Mouse (Mus musculus): ENCODE measurements around the gene Cacfd1.

DNA sequence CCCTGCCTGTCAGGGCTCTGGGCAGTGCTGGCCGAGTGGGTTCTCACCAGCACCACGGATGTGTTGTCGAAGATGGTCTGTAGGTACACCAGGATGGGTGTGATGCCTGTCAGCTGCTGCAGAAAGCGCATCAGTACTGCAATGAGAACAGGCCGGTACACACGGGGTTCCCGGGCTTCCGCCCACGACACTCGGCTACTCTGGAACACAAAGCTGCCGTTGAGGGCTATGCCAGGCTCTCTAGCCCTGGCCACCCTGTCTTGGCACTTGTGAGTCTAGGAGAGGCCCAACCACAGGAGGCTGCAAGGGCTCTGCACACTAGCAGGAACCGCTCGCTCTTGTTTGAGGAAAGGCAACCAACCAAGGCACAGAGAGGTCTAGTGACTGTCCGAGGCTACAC, 14.4 kb downstream of the Cacfd1 start:
- TF ChIP-seq POLR2A (IDR thresholded peaks at IDR 0.05; ENCODE audit: borderline replicate concordance, insufficient read depth, low read length): no peak
- no peak for TF ChIP-seq CTCF (IDR thresholded peaks at IDR 0.05; ENCODE audit: borderline replicate concordance, insufficient read depth, low read depth, low read length)
